Mouse (Mus musculus) heart, embryonic 14.5 days (tissue): ENCODE data around the gene H2afy. TPM values are rescaled to one million over a fixed set of nuclear protein-coding genes. Genes with fewer than 3 reads are reported as not detected.

Source experiments
- ATAC-seq: fragments of 200-750 bp; cut with Nextera tagmentation; 2 replicates; pipeline ENCODE4 v1.8.0; 2017; ENCODE audit warnings: low read depth, moderate TSS enrichment; ENCODE audit not compliant: insufficient number of reproducible peaks, insufficient read depth, low FRiP score
- H3K27ac ChIP-seq, 2 experiments: fragments of 200-500 bp in 1 of 2; fragments of 300-500 bp in 1 of 2; sonication (generic) in 1 of 2; replicated peaks in 1 of 2; 2 replicates each; pipeline ENCODE4 v1.5.1; 2012 to 2014; ENCODE audit warnings: low read depth in 2 of 2, low read length in 2 of 2, control low read depth in 1 of 2, mild to moderate bottlenecking in 1 of 2, mixed read lengths in 1 of 2; ENCODE audit not compliant: control insufficient read depth in 1 of 2, insufficient read depth in 1 of 2
- H3K27me3 ChIP-seq: fragments of 300-500 bp; sonication (generic); 2 replicates; pipeline ENCODE4 v1.6.1; 2014; ENCODE audit warnings: mild to moderate bottlenecking, low read length, control low read depth; ENCODE audit not compliant: control insufficient read depth, insufficient read depth
- H3K36me3 ChIP-seq: fragments of 300-500 bp; sonication (generic); 2 replicates; pipeline ENCODE4 v1.6.1; 2014; ENCODE audit warnings: mild to moderate bottlenecking, control low read depth, low read length, mixed read lengths; ENCODE audit not compliant: control insufficient read depth, insufficient read depth
- H3K4me1 ChIP-seq, 2 experiments: fragments of 200-500 bp in 1 of 2; fragments of 300-500 bp in 1 of 2; sonication (generic) in 1 of 2; 2 replicates each; pipeline ENCODE4 v1.6.1; 2012 to 2014; ENCODE audit warnings: low read length in 2 of 2, control low read depth in 1 of 2, mixed read lengths in 1 of 2; ENCODE audit not compliant: control insufficient read depth in 2 of 2, insufficient read depth in 2 of 2
- H3K4me2 ChIP-seq: fragments of 300-500 bp; sonication (generic); 2 replicates; pipeline ENCODE4 v1.6.1; 2014; ENCODE audit warnings: mild to moderate bottlenecking, low read length
- H3K4me3 ChIP-seq, 2 experiments: fragments of 200-500 bp in 1 of 2; fragments of 300-500 bp in 1 of 2; sonication (generic) in 1 of 2; 2 replicates each; pipeline ENCODE4 v1.5.1; 2012 to 2014; ENCODE audit warnings: low read length in 2 of 2, mild to moderate bottlenecking in 2 of 2, control low read depth in 1 of 2, low read depth in 1 of 2, moderate library complexity in 1 of 2; ENCODE audit not compliant: control insufficient read depth in 1 of 2, insufficient read depth in 1 of 2
- H3K9ac ChIP-seq: fragments of 300-500 bp; sonication (generic); 2 replicates; pipeline ENCODE4 v1.6.1; 2014; ENCODE audit warnings: mild to moderate bottlenecking, low read length
- H3K9me3 ChIP-seq: fragments of 300-500 bp; sonication (generic); 2 replicates; pipeline ENCODE4 v1.6.1; 2016; ENCODE audit warnings: low read length, control low read depth; ENCODE audit not compliant: control insufficient read depth
- WGBS: fragments of 180-500 bp; shearing (Covaris S2); extraction: QIAGEN DNeasy Blood & Tissue Kit; methylation state at CpG from one replicate; pipeline ENCODE4 v1.1.7; 2014; 5-methylcytosine and 5-hydroxymethylcytosine counted together
- polyA plus RNA-seq: library from polyadenylated mRNA; unstranded; fragments of >200 nt; fragmentation: Nextera tagmentation; extraction: Ambion mirVana; gene quantifications from 2 replicates; pipeline ENCODE4 v1.2.1, GENCODE M21; 2014

Gene H2afy
- polyA plus RNA-seq, 1 experiment from 2014 or later, result 107 TPM

DNA sequence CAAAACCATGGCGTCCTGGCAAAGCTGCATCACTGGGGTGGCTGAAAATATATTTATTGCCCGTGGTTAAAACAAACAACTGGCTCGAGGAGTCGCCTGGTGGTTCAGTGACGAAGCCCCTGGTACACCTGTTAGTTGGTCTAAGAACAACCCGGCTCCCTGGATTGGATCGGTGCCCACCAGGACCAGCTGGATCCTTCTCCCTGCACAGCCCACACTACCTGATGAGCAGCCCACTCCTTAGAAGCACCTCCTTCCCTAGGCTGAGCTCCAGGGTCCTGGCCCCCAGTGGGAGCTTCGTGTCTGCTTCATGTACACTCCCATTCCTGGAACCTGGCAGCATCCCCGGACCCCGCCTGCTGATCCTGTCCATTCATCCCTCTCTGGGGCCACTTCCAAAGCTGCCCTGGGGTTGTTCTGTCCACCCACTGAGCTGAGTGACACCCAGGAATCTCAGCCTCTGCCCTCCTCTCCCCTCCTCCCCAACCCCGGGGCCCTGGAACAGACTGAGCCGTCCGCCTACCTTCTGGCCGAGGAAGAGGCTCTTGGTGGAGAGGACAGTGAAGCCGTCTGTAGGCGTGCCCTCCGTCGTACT, 40.5 kb downstream of the H2afy start:
- WGBS, result 90% methylated on average over 18 of the region's 18 CpGs
- Histone ChIP-seq H3K9me3 (no peaks in the 10 kb centered on the region), H3K27ac (no peak overlapping the region), H3K27me3 (no peaks in the 10 kb centered on the region), H3K9ac (no peak overlapping the region), H3K4me3 (no peak overlapping the region), H3K36me3 (peaks cover 66% of the 10 kb centered on the region), H3K4me1 (peaks cover 26 to 41% of the 10 kb centered on the region in 2 experiments), H3K4me2 (no peak overlapping the region)
- no peak for ATAC-seq

DNA sequence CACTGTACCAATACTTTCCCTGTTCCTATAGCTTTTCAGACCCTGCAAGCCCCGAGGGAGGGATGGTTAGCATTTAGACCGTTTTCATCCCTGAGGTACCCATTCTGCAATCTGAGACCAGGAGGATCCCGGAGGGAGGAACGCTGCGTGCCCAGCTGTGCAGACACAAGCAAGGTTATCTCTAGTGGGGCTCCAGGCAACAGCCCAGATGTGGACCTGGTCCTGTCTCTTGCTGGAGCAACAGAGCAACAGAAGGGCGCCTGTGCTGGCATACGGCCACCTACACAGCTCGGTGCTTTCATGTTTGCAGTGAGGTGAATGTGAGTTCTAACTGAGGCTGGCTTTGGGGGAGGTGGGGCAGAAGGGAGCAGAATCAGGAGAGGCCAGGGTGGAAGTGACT, 41.6 kb downstream of the H2afy start:
- Histone ChIP-seq H3K36me3 (peaks cover 66% of the 10 kb centered on the region), H3K27ac (peak overlapping the region; percentile 36 to 41), H3K9ac (peak overlapping the region; percentile 16; the same call in 1 of the 2 replicates), H3K4me1 (peaks cover 26 to 41% of the 10 kb centered on the region in 2 experiments), H3K9me3 (no peaks in the 10 kb centered on the region), H3K27me3 (no peaks in the 10 kb centered on the region), H3K4me3 (no peak overlapping the region), H3K4me2 (no peak overlapping the region)
- no peak for ATAC-seq
- 63% methylated on average over 8 of the region's 8 CpGs for WGBS

DNA sequence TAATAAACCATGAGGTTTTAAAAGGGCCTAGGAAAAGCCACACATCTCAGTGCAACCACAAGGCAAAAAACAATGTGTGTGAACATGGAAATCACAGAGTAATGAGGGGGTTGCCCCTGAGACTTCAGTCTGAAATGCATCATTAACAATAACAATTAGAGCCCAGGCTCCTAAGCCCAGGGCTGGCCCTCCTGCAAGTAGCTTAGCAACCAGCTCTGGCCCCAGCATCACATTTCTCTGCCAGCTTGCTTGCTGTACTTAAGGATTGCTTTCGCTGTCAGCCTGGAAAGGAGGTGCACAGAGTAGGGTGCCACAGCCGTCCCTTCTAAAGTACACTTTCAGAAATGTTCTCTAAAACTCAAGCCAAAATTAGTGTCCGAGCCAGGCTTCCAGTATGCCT, 42.5 kb downstream of the H2afy start:
- peaks cover 30 to 46% of the 10 kb centered on the region in 2 experiments for H3K4me1 ChIP-seq
- peaks cover 72% of the 10 kb centered on the region for H3K36me3 ChIP-seq
- no peak overlapping the region for H3K9ac ChIP-seq
- H3K27ac ChIP-seq, result peak overlapping the region; percentile 36 to 41; a peak in 3 of 4 replicates
- no peak for ATAC-seq
- no peak overlapping the region for H3K4me3 ChIP-seq
- H3K9me3 ChIP-seq, result no peaks in the 10 kb centered on the region
- WGBS, result 61% methylated on average over 3 of the region's 3 CpGs
- H3K4me2 ChIP-seq, result no peak overlapping the region
- no peaks in the 10 kb centered on the region for H3K27me3 ChIP-seq

DNA sequence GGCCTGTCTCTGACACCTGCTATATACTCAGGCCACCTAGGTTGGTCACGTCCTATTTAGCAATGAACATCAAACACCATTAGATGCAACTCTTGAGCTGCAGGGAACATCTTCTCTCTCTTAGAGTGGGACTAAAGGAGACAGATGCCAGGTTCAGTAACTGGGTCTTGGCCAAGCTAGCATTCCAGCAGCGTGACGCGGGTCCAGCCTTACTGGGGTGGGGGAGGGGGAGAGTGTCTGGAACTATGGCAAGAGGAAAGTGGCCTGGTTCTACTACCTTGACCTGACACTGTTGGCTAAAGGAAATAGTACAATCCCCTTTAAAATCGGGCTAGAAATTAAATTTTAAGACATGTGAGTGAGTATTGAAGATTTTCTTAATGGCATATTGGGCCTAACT, 43.6 kb downstream of the H2afy start:
- Histone ChIP-seq H3K9me3 (no peaks in the 10 kb centered on the region), H3K9ac (no peak overlapping the region), H3K27me3 (no peaks in the 10 kb centered on the region), H3K4me3 (no peak overlapping the region), H3K36me3 (peaks cover 81% of the 10 kb centered on the region), H3K27ac (peak overlapping the region; percentile 41 to 58), H3K4me1 (peaks cover 38 to 52% of the 10 kb centered on the region in 2 experiments), H3K4me2 (no peak overlapping the region)
- WGBS, result 38% methylated on average over 5 of the region's 5 CpGs
- no peak for ATAC-seq

DNA sequence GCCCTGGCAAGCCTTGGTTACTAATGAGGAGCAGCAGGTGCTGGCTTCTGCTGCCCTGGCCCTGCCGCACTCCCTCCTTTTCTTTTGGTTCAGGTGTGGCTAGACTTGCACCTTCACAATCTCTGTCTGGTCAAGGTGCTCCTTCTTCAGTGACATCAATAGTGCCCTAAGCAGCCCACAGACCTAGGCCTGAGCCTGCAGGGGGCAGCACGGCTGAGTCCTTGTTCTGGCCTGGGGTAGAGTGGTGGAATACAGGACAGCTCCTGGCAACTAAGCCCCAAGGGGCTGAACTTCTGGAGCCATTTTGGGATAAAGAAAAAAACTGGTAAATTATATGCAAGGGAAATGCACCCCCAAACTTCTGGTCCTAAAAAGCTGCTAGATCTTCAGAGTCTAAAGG, 45.6 kb downstream of the H2afy start:
- no peak overlapping the region for H3K9ac ChIP-seq
- H3K4me2 ChIP-seq, result no peak overlapping the region
- H3K4me3 ChIP-seq, result no peak overlapping the region
- H3K36me3 ChIP-seq, result peaks cover 80% of the 10 kb centered on the region
- no peak for ATAC-seq
- no peak overlapping the region for H3K27ac ChIP-seq
- peaks cover 51 to 69% of the 10 kb centered on the region in 2 experiments for H3K4me1 ChIP-seq
- 82% methylated on average over 2 of the region's 2 CpGs for WGBS
- H3K27me3 ChIP-seq, result no peaks in the 10 kb centered on the region
- no peaks in the 10 kb centered on the region for H3K9me3 ChIP-seq

DNA sequence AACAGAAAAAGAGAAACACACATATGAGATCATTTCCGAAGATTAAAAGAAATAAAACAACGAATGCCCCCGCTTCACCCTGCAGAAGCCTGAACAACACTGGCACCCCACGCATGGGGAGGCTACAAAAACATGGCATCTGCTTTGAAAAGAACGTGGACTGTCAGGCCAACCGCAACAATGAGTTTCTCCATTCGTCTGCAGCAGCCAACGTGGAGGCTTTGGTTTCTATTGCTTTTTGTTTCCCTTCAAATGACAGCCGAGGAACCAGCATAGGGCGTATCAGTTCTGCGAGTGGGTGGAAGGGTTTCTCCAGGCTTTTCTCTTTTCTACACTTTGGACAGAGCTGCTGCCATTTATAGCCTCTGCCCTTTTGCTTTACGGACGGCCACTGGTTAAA, 47.6 kb downstream of the H2afy start:
- H3K36me3 ChIP-seq, result peaks cover 84% of the 10 kb centered on the region
- no peak overlapping the region for H3K4me3 ChIP-seq
- no peak for ATAC-seq
- peaks cover 38 to 59% of the 10 kb centered on the region in 2 experiments for H3K4me1 ChIP-seq
- H3K27me3 ChIP-seq, result no peaks in the 10 kb centered on the region
- WGBS, result 61% methylated on average over 13 of the region's 13 CpGs
- peak overlapping the region; percentile 88 to 89 for H3K27ac ChIP-seq
- H3K4me2 ChIP-seq, result peak overlapping the region; percentile 7; the same call in 1 of the 2 replicates
- H3K9me3 ChIP-seq, result no peaks in the 10 kb centered on the region
- peak overlapping the region; percentile 42 for H3K9ac ChIP-seq

DNA sequence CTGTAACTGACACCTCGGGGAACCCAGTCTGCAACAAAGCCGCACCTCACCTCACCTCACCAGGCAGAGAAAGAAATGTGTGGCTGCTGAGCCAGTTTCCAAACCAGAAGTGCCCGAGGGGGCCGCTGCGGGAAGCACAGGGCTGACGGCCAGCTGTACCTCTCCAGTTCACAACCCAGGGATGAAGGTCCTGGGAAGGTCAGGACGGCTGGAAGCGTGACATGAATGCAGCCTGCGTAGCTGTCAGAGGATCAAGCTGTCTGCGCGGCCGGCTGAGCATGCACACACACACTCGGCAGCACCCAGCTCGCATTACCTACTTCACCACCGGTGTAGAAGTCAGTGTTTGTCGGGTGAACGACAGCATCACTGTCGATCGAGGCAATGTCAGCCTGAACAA, 48.2 kb downstream of the H2afy start:
- Histone ChIP-seq H3K27me3 (no peaks in the 10 kb centered on the region), H3K27ac (peak overlapping the region; percentile 88 to 89), H3K36me3 (peaks cover 91% of the 10 kb centered on the region), H3K4me3 (no peak overlapping the region), H3K4me1 (peaks cover 32 to 52% of the 10 kb centered on the region in 2 experiments), H3K4me2 (peak overlapping the region; percentile 31), H3K9ac (peak overlapping the region; percentile 53), H3K9me3 (no peaks in the 10 kb centered on the region)
- WGBS, result 34% methylated on average over 19 of the region's 19 CpGs
- ATAC-seq, result peak; percentile 80
